Mouse (Mus musculus): ENCODE measurements at regions not wholly inside any gene's neighbourhood (a gene's known extent, or its start where the extent isn't known, plus 50 kb on each side); places are given as distances from the start of the nearest gene placed in this dataset.

- no peak overlapping the region for H3ac ChIP-seq (ENCODE audit: control insufficient read depth, insufficient read length, low read depth)
- H3K79me2 ChIP-seq (ENCODE audit: control insufficient read depth, insufficient read depth): no peaks in the 10 kb centered on the region
- TF ChIP-seq FOSL1 (IDR thresholded peaks at IDR 0.05; ENCODE audit: insufficient read depth, low read length, poor library complexity, severe bottlenecking) (no peak), CTCF (IDR thresholded peaks at IDR 0.05; ENCODE audit: control insufficient read depth, insufficient read depth, insufficient read length) (no peak), MYOG (IDR thresholded peaks at IDR 0.05; ENCODE audit: control insufficient read depth, extremely low read depth, insufficient read length) (no peak), CEBPB (IDR thresholded peaks at IDR 0.05; ENCODE audit: low read depth) (no peak), MAX (IDR thresholded peaks at IDR 0.05) (no peak), USF1 (IDR thresholded peaks at IDR 0.05; ENCODE audit: low read depth) (no peak), MYOD1 (IDR thresholded peaks at IDR 0.05; ENCODE audit: control insufficient read depth, insufficient read length, low read depth) (no peak)
- no peak overlapping the region for H3K4me3 ChIP-seq (ENCODE audit: insufficient read depth, poor library complexity, severe bottlenecking)
- H3K27me3 ChIP-seq (ENCODE audit: control insufficient read depth, insufficient read depth, insufficient read length): no peaks in the 10 kb centered on the region
- H3K36me3 ChIP-seq (ENCODE audit: control insufficient read depth, insufficient read depth): no peaks in the 10 kb centered on the region
- no peaks in the 10 kb centered on the region for H3K79me3 ChIP-seq (ENCODE audit: low read depth)
Measured at GRCm38 (mm10) chr3:133711518-133711917, 166.6 kb upstream of the Tet2 start.

- H3K79me3 ChIP-seq (ENCODE audit: low read depth): no peaks in the 10 kb centered on the region
- no peaks in the 10 kb centered on the region for H3K79me2 ChIP-seq (ENCODE audit: control insufficient read depth, insufficient read depth)
- H3ac ChIP-seq (ENCODE audit: control insufficient read depth, insufficient read length, low read depth): no peak overlapping the region
- no peak for TF ChIP-seq MAX (IDR thresholded peaks at IDR 0.05)
- TF ChIP-seq USF1 (IDR thresholded peaks at IDR 0.05; ENCODE audit: low read depth): no peak
- no peak for TF ChIP-seq CEBPB (IDR thresholded peaks at IDR 0.05; ENCODE audit: low read depth)
- TF ChIP-seq MYOD1 (IDR thresholded peaks at IDR 0.05; ENCODE audit: control insufficient read depth, insufficient read length, low read depth): no peak
- no peak for TF ChIP-seq FOSL1 (IDR thresholded peaks at IDR 0.05; ENCODE audit: insufficient read depth, low read length, poor library complexity, severe bottlenecking)
- H3K36me3 ChIP-seq (ENCODE audit: control insufficient read depth, insufficient read depth): no peaks in the 10 kb centered on the region
- no peaks in the 10 kb centered on the region for H3K27me3 ChIP-seq (ENCODE audit: control insufficient read depth, insufficient read depth, insufficient read length)
- H3K4me3 ChIP-seq (ENCODE audit: insufficient read depth, poor library complexity, severe bottlenecking): no peak overlapping the region
Measured at GRCm38 (mm10) chr3:133722550-133723290, 177.8 kb upstream of the Tet2 start.

DNA sequence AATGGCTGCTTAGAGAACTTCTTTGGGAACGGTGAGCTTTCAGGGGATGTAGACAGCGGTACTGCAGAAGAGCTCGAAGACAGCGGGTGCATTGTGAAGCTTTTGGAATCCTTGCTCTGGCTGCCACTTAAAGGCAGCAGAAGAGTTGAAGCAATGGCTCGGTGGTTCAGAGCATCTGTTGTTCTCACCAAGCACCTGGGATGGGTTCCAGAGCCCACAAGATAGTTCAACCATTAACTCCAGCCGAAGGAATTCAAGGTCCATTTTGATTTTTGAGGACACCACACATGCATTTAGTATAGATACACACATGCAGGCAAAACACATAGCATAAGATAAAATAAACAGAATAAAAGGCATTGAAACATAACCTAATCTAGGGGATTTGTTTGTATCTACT, 181.9 kb upstream of the Tet2 start:
- no peaks in the 10 kb centered on the region for H3K36me3 ChIP-seq (ENCODE audit: control insufficient read depth, insufficient read depth)
- H3K4me3 ChIP-seq (ENCODE audit: insufficient read depth, poor library complexity, severe bottlenecking): no peak overlapping the region
- H3ac ChIP-seq (ENCODE audit: control insufficient read depth, insufficient read length, low read depth): no peak overlapping the region
- H3K79me2 ChIP-seq (ENCODE audit: control insufficient read depth, insufficient read depth): no peaks in the 10 kb centered on the region
- H3K79me3 ChIP-seq (ENCODE audit: low read depth): no peaks in the 10 kb centered on the region
- no peaks in the 10 kb centered on the region for H3K27me3 ChIP-seq (ENCODE audit: control insufficient read depth, insufficient read depth, insufficient read length)
- TF ChIP-seq CEBPB (IDR thresholded peaks at IDR 0.05; ENCODE audit: low read depth) (no peak), CTCF (IDR thresholded peaks at IDR 0.05; ENCODE audit: control insufficient read depth, insufficient read depth, insufficient read length) (no peak), MAX (IDR thresholded peaks at IDR 0.05) (no peak), FOSL1 (IDR thresholded peaks at IDR 0.05; ENCODE audit: insufficient read depth, low read length, poor library complexity, severe bottlenecking) (no peak), MYOG (IDR thresholded peaks at IDR 0.05; ENCODE audit: control insufficient read depth, extremely low read depth, insufficient read length) (no peak), MYOD1 (IDR thresholded peaks at IDR 0.05; ENCODE audit: control insufficient read depth, insufficient read length, low read depth) (no peak), USF1 (IDR thresholded peaks at IDR 0.05; ENCODE audit: low read depth) (no peak)

DNA sequence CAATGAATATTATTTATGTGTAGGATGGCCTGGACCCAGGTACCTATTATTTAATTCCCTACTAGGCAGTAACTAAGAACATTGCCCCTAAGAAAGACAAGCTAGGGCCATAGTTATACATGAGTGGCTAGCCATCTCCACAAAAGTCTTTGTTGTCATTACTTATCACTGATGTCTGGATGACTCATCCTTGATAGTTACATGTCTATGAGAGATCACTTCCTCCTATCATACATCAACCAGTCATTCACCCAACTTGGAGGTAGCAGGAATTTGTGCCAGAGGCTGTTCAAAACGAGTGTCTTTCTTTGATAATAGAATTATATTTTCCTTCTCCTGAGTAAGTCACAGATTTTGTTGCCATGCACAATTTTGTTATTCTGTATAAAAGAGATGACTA, 190.7 kb upstream of the Tet2 start:
- H3K36me3 ChIP-seq (ENCODE audit: control insufficient read depth, insufficient read depth): no peaks in the 10 kb centered on the region
- no peaks in the 10 kb centered on the region for H3K79me3 ChIP-seq (ENCODE audit: low read depth)
- H3ac ChIP-seq (ENCODE audit: control insufficient read depth, insufficient read length, low read depth): no peak overlapping the region
- no peaks in the 10 kb centered on the region for H3K79me2 ChIP-seq (ENCODE audit: control insufficient read depth, insufficient read depth)
- H3K27me3 ChIP-seq (ENCODE audit: control insufficient read depth, insufficient read depth, insufficient read length): no peaks in the 10 kb centered on the region
- TF ChIP-seq MAX (IDR thresholded peaks at IDR 0.05): no peak
- TF ChIP-seq MYOD1 (IDR thresholded peaks at IDR 0.05; ENCODE audit: control insufficient read depth, insufficient read length, low read depth): no peak
- no peak for TF ChIP-seq USF1 (IDR thresholded peaks at IDR 0.05; ENCODE audit: low read depth)
- TF ChIP-seq FOSL1 (IDR thresholded peaks at IDR 0.05; ENCODE audit: insufficient read depth, low read length, poor library complexity, severe bottlenecking): no peak
- no peak for TF ChIP-seq CEBPB (IDR thresholded peaks at IDR 0.05; ENCODE audit: low read depth)
- TF ChIP-seq CTCF (IDR thresholded peaks at IDR 0.05; ENCODE audit: control insufficient read depth, insufficient read depth, insufficient read length): no peak
- no peak for TF ChIP-seq MYOG (IDR thresholded peaks at IDR 0.05; ENCODE audit: control insufficient read depth, extremely low read depth, insufficient read length)
- H3K4me3 ChIP-seq (ENCODE audit: insufficient read depth, poor library complexity, severe bottlenecking): no peak overlapping the region

DNA sequence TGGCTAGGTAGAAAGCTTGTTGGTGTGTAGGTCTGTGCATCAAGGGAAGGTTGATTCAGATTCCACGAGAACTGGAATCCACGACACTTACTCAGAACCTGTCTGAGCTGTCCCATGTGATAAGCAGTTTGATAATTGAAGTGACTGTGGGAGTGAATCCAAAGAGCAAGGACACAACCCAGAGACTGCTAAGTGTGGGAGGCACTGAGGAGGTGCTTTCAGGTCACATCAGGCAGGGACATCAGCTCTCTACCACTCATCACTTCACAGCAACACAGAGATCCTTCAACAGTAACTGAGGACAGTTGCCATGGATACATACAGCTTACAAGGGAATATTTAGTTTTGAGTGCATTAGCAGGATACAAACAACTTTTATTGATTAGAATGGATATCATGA, 194.0 kb upstream of the Tet2 start:
- Histone ChIP-seq H3ac (ENCODE audit: control insufficient read depth, insufficient read length, low read depth) (no peak overlapping the region), H3K36me3 (ENCODE audit: control insufficient read depth, insufficient read depth) (no peaks in the 10 kb centered on the region), H3K27me3 (ENCODE audit: control insufficient read depth, insufficient read depth, insufficient read length) (no peaks in the 10 kb centered on the region), H3K79me2 (ENCODE audit: control insufficient read depth, insufficient read depth) (no peaks in the 10 kb centered on the region), H3K4me3 (ENCODE audit: insufficient read depth, poor library complexity, severe bottlenecking) (no peak overlapping the region), H3K79me3 (ENCODE audit: low read depth) (no peaks in the 10 kb centered on the region)
- TF ChIP-seq FOSL1 (IDR thresholded peaks at IDR 0.05; ENCODE audit: insufficient read depth, low read length, poor library complexity, severe bottlenecking) (no peak), MAX (IDR thresholded peaks at IDR 0.05) (no peak), USF1 (IDR thresholded peaks at IDR 0.05; ENCODE audit: low read depth) (no peak), CEBPB (IDR thresholded peaks at IDR 0.05; ENCODE audit: low read depth) (no peak), MYOG (IDR thresholded peaks at IDR 0.05; ENCODE audit: control insufficient read depth, extremely low read depth, insufficient read length) (no peak), MYOD1 (IDR thresholded peaks at IDR 0.05; ENCODE audit: control insufficient read depth, insufficient read length, low read depth) (no peak), CTCF (IDR thresholded peaks at IDR 0.05; ENCODE audit: control insufficient read depth, insufficient read depth, insufficient read length) (no peak)
